20 mouse cellular contexts compared by ENCODE assay signal in the genomic region with DNA sequence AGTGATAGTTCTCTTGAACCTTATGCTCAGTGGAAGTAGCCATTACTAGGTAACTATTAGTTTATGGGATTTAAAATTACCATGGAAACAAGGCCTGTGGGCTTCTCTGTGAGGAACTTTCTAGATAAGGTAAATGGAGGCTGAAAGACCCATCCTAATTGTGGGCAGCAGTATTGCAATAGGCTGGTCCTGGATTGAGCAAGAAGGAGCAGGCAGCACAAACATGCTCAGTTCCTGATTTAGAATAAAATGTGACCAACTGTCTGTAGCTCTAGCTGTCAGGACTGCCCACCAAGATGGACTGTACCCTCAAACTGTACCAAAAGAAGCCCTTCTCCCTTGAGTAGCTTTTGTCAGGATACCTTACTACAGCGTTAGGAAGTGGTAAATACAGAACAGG.
DNase-seq lines count a peak whose midpoint lies in the region; ATAC-seq lines count a peak whose summit lies in the region.
"Had no signal": no experiment of that assay in that cellular context is flagged by ENCODE, and none has a peak within 500 bp of the region (broad histone marks: within the 10 kb centered on the region; RNA-seq: fewer than 3 reads in every experiment).

No protein-coding gene starts in this region.

- no peak overlapping the region for H3K4me2 ChIP-seq in midbrain, embryonic 16.5 days (ENCODE audit: low read length)
- H3K4me2 ChIP-seq: embryonic facial prominence, embryonic 12.5 days; forebrain, embryonic 13.5 days; forebrain, embryonic 15.5 days had no signal

- peak; percentile 77 for ATAC-seq in megakaryocyte, adult 5-6 weeks (ENCODE audit: poor library complexity, severe bottlenecking)
- no peak for ATAC-seq in midbrain, embryonic 16.5 days
- ATAC-seq: forebrain, embryonic 13.5 days; forebrain, embryonic 15.5 days; forebrain, postnatal 0 days had no signal

- H3K27ac ChIP-seq in midbrain, embryonic 16.5 days (ENCODE audit: low read length), result no peak overlapping the region
- no peak overlapping the region for H3K27ac ChIP-seq in embryonic facial prominence, embryonic 10.5 days (replicated peaks)
- H3K27ac ChIP-seq: embryonic facial prominence, embryonic 12.5 days; forebrain, embryonic 13.5 days; forebrain, embryonic 15.5 days had no signal

- H3K9ac ChIP-seq in midbrain, embryonic 16.5 days (ENCODE audit: low read depth, low read length), result no peak overlapping the region
- H3K9ac ChIP-seq: embryonic facial prominence, embryonic 12.5 days; forebrain, embryonic 13.5 days; forebrain, embryonic 15.5 days; forebrain, postnatal 0 days had no signal

- H3K27me3 ChIP-seq in splenic B cell, adult 2 months (ENCODE audit: control insufficient read depth, insufficient read depth, low read length, poor library complexity, severe bottlenecking), result no peaks in the 10 kb centered on the region
- H3K27me3 ChIP-seq in midbrain, embryonic 16.5 days (ENCODE audit: control insufficient read depth, insufficient read depth, low read depth, low read length), result no peaks in the 10 kb centered on the region
- H3K27me3 ChIP-seq in embryonic facial prominence, embryonic 10.5 days (replicated peaks; ENCODE audit: low read depth, poor library complexity, severe bottlenecking), result no peaks in the 10 kb centered on the region
- H3K27me3 ChIP-seq: embryonic facial prominence, embryonic 12.5 days; forebrain, embryonic 13.5 days; forebrain, embryonic 15.5 days had no signal

- no peaks in the 10 kb centered on the region for H3K4me1 ChIP-seq in midbrain, embryonic 16.5 days (ENCODE audit: control insufficient read depth, insufficient read depth, low read length)
- no peaks in the 10 kb centered on the region for H3K4me1 ChIP-seq in embryonic facial prominence, embryonic 10.5 days
- H3K4me1 ChIP-seq: embryonic facial prominence, embryonic 12.5 days; forebrain, embryonic 15.5 days had no signal

- H3K36me3 ChIP-seq in splenic B cell, adult 2 months (ENCODE audit: control insufficient read depth, insufficient read depth, low read length, poor library complexity, severe bottlenecking), result no peaks in the 10 kb centered on the region
- no peaks in the 10 kb centered on the region for H3K36me3 ChIP-seq in midbrain, embryonic 16.5 days (ENCODE audit: control insufficient read depth, insufficient read depth, low read length)
- no peaks in the 10 kb centered on the region for H3K36me3 ChIP-seq in embryonic facial prominence, embryonic 10.5 days (replicated peaks)
- H3K36me3 ChIP-seq: embryonic facial prominence, embryonic 12.5 days; forebrain, embryonic 15.5 days had no signal

- no peaks in the 10 kb centered on the region for H3K9me3 ChIP-seq in midbrain, embryonic 16.5 days (replicated peaks; ENCODE audit: control insufficient read depth, low read length, poor library complexity, severe bottlenecking)
- H3K9me3 ChIP-seq in embryonic facial prominence, embryonic 10.5 days, result no peaks in the 10 kb centered on the region
- H3K9me3 ChIP-seq: embryonic facial prominence, embryonic 12.5 days; forebrain, embryonic 13.5 days; forebrain, embryonic 15.5 days had no signal

- 88% methylated on average over 1 of the region's 1 CpGs for WGBS in midbrain, embryonic 16.5 days
- WGBS in embryonic facial prominence, embryonic 10.5 days, result 82% methylated on average over 1 of the region's 1 CpGs

- H3K4me3 ChIP-seq in midbrain, embryonic 16.5 days (ENCODE audit: low read depth, low read length), result no peak overlapping the region
- no peak overlapping the region for H3K4me3 ChIP-seq in embryonic facial prominence, embryonic 10.5 days
- H3K4me3 ChIP-seq: embryonic facial prominence, embryonic 12.5 days; forebrain, embryonic 13.5 days; forebrain, embryonic 15.5 days had no signal

- peak; percentile 27 for DNase-seq in lung, postnatal 36 days
- no peak for DNase-seq in lung, adult 18-20 months
- peak; percentile 5 for DNase-seq in splenic B cell, adult 2 months (ENCODE audit: low read depth, low spot score)
- DNase-seq in embryonic facial prominence, embryonic 10.5 days (ENCODE audit: low spot score), result no peak
- DNase-seq: adrenal gland, adult 2 months; adrenal gland, postnatal 10 days; adrenal gland, postnatal 25 days; cerebellum, adult 11 months; cerebellum, adult 18-20 months; cerebellum, adult 8-10 months; cerebellum, adult 9-11 months; cerebellum, postnatal 14 days; cerebellum, postnatal 36 days; embryo, embryonic 11 days; forebrain, postnatal 0 days had no signal

Comparison
In these comparisons a context has a peak if more than half of its experiments do, and no peak if none do; other contexts are left out.
1. DNase-seq: peak in lung, postnatal 36 days (single experiment) and splenic B cell, adult 2 months (single experiment); none in lung, adult 18-20 months (0 of 2) and embryonic facial prominence, embryonic 10.5 days (single experiment).